Mouse (Mus musculus) forebrain, postnatal 0 days (tissue): ENCODE data around the gene Tmem132c. TPM values are rescaled to one million over a fixed set of nuclear protein-coding genes. Genes with fewer than 3 reads are reported as not detected.

Experiments
- ATAC-seq: fragments of 200-750 bp; cut with Nextera tagmentation; 2 replicates; pipeline ENCODE4 v1.8.0; 2017; ENCODE audit warnings: mild to moderate bottlenecking, moderate library complexity
- DNase-seq: peaks from one replicate; pipeline ENCODE4 v3.0.0-alpha.2; 2015
- H3K27ac ChIP-seq: fragments of 300-500 bp; sonication (generic); 2 replicates; pipeline ENCODE4 v1.5.1; 2014; ENCODE audit warnings: low read depth, mild to moderate bottlenecking, antibody characterized with exemption, low read length, moderate library complexity, mixed read lengths
- H3K27me3 ChIP-seq: fragments of 300-500 bp; sonication (generic); 2 replicates; pipeline ENCODE4 v1.6.1; 2014; ENCODE audit warnings: mild to moderate bottlenecking, low read length, mixed read lengths; ENCODE audit not compliant: insufficient read depth
- H3K36me3 ChIP-seq: fragments of 300-500 bp; sonication (generic); 2 replicates; pipeline ENCODE4 v1.6.1; 2014; ENCODE audit warnings: mild to moderate bottlenecking, moderate library complexity; ENCODE audit not compliant: insufficient read depth
- H3K4me1 ChIP-seq: fragments of 300-500 bp; sonication (generic); 2 replicates; pipeline ENCODE4 v1.6.1; 2014; ENCODE audit warnings: antibody characterized with exemption; ENCODE audit not compliant: insufficient read depth
- H3K4me2 ChIP-seq: fragments of 300-500 bp; sonication (generic); 2 replicates; pipeline ENCODE4 v1.6.1; 2014; ENCODE audit warnings: low read depth, mild to moderate bottlenecking, moderate library complexity
- H3K4me3 ChIP-seq: fragments of 300-500 bp; sonication (generic); 2 replicates; pipeline ENCODE4 v1.5.1; 2014; ENCODE audit warnings: low read depth, low read length, mixed read lengths
- H3K9ac ChIP-seq: fragments of 300-500 bp; sonication (generic); 2 replicates; pipeline ENCODE4 v1.6.1; 2014; ENCODE audit warnings: mild to moderate bottlenecking
- H3K9me3 ChIP-seq: fragments of 300-500 bp; sonication (generic); 2 replicates; pipeline ENCODE4 v1.6.1; 2016; ENCODE audit warnings: low read length
- CTCF ChIP-seq: sonication (generic); IDR thresholded peaks from 2 replicates; pipeline ENCODE4 v1.5.1; 2016; ENCODE audit warnings: antibody characterized with exemption, control low read depth, low read depth
- WGBS: fragments of 180-500 bp; shearing (Covaris S2); extraction: QIAGEN DNeasy Blood & Tissue Kit; methylation state at CpG from one replicate; pipeline ENCODE4 v1.1.7; 2014; 5-methylcytosine and 5-hydroxymethylcytosine counted together
- polyA plus RNA-seq: library from polyadenylated mRNA; unstranded; fragments of >200 nt; fragmentation: Nextera tagmentation; extraction: Ambion mirVana; gene quantifications from 2 replicates; pipeline ENCODE4 v1.2.1, GENCODE M21; 2015
- total RNA-seq: library from RNA; depleted of rRNA; stranded (reverse); fragments of >200 nt; gene quantifications from 2 replicates; pipeline ENCODE4 v1.2.3, GENCODE M21; 2014; rRNA removed

Gene Tmem132c
- total RNA-seq: 18.9 and 25.6 TPM in 2 replicates
- polyA plus RNA-seq: 5.2 and 7.5 TPM in 2 replicates

GRCm38 (mm10) chr5:127241136-127241924 lies at the start of gene Tmem132c:
Tmem132c (plus strand) TSS chr5:127241808.
- 4% methylated on average over 56 of the region's 58 CpGs for WGBS
- peaks cover 9% of the 10 kb centered on the region; the same call in 1 of the 2 replicates for H3K4me1 ChIP-seq
- H3K27ac ChIP-seq: no peak within 1 kb of the TSS
- H3K27me3 ChIP-seq: peaks cover 30% of the 10 kb centered on the region
- H3K4me2 ChIP-seq: peak within 1 kb of the TSS; percentile 76
- H3K36me3 ChIP-seq: no peaks in the 10 kb centered on the region
- peak within 1 kb of the TSS; percentile 51 for H3K4me3 ChIP-seq
- ATAC-seq: peak; percentile 88
- TF ChIP-seq CTCF: no peak
- H3K9me3 ChIP-seq: no peaks in the 10 kb centered on the region
- peak; percentile 45 for DNase-seq
- peak within 1 kb of the TSS; percentile 39 for H3K9ac ChIP-seq

- Histone ChIP-seq H3K4me2 (no peak overlapping the region), H3K9ac (no peak overlapping the region), H3K4me1 (no peaks in the 10 kb centered on the region), H3K9me3 (no peaks in the 10 kb centered on the region), H3K27me3 (no peaks in the 10 kb centered on the region), H3K27ac (no peak overlapping the region), H3K36me3 (no peaks in the 10 kb centered on the region), H3K4me3 (no peak overlapping the region)
- ATAC-seq (no peak), DNase-seq (peak; percentile 26)
- WGBS: 38% methylated on average over 5 of the region's 5 CpGs
- no peak for TF ChIP-seq CTCF
Observed at GRCm38 (mm10) chr5:127191881-127192280, 49.7 kb upstream of the Tmem132c start.

DNA sequence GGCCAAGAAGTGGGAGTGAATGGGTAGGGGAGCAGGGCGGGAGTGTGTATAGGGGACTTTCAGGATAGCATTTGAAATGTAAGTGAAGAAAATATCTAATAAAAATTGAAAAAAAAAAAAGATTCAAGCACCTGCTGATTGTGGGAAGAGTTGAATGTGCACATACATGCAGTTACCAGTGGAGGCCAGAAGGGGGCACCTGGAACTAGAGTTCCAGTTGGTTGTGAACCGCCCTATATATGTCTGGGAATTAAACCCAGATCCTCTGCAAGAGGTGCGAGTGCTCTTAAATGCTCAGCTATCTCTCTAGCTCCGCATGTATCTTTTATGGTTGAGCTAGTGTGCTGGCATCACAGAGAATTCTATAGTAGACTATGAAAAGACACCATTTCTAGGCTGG lies 42.8 kb upstream of the Tmem132c start:
- Histone ChIP-seq H3K9me3 (no peaks in the 10 kb centered on the region), H3K4me1 (no peaks in the 10 kb centered on the region), H3K27ac (no peak overlapping the region), H3K27me3 (no peaks in the 10 kb centered on the region), H3K9ac (no peak overlapping the region), H3K4me3 (no peak overlapping the region), H3K4me2 (no peak overlapping the region), H3K36me3 (no peaks in the 10 kb centered on the region)
- DNase-seq (no peak), ATAC-seq (no peak)
- 67% methylated on average over 4 of the region's 4 CpGs for WGBS
- TF ChIP-seq CTCF: peak; percentile 44; the same call in 1 of the 2 replicates

DNA sequence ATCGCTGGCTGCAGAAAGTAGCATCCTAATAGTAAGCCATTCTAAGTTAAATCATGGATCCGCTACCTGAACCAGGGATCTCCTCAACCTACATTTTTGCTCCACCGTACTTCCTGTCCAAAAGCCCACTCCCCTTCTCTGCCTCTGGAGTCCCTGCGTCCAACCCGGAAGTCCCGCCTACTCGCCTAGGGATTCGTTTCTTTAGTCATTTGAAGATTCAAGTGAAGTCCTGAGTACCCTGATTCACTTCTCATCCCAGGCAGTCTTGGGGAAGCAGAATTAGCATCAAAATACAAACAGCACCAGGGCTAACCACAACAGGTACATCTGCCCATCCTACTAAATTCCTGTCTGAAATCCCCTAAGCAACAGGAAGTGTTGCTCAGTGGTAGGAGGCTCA lies 36.7 kb upstream of the Tmem132c start:
- Histone ChIP-seq H3K27ac (no peak overlapping the region), H3K9me3 (no peaks in the 10 kb centered on the region), H3K27me3 (no peaks in the 10 kb centered on the region), H3K36me3 (no peaks in the 10 kb centered on the region), H3K9ac (no peak overlapping the region), H3K4me2 (no peak overlapping the region), H3K4me1 (no peaks in the 10 kb centered on the region), H3K4me3 (no peak overlapping the region)
- TF ChIP-seq CTCF: no peak
- 90% methylated on average over 8 of the region's 8 CpGs for WGBS
- ATAC-seq (no peak), DNase-seq (no peak)

DNA sequence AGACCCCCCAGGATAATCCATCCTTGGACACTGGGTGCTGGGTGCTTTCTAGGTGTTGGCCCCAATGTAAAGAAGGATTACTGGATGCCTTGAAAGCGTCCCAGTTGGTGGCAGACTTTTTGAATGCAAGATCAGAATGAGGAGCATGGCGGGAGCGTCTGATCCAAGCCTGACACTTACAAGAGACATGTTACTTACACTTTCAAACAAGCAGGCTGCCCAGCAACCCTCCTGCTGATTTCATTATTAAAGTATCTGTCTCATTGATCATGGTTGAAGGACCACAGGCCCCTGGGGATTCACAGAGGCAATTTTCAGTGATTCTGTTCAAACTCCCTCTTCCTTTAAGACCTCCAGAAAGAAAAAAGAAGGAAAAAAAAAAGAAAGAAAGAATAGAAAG lies 25.2 kb upstream of the Tmem132c start:
- DNase-seq: no peak

GRCm38 (mm10) chr5:127217725-127218124 lies 23.9 kb upstream of the Tmem132c start:
- Histone ChIP-seq H3K27ac (no peak overlapping the region), H3K9ac (no peak overlapping the region), H3K4me3 (no peak overlapping the region), H3K4me1 (no peaks in the 10 kb centered on the region), H3K27me3 (no peaks in the 10 kb centered on the region), H3K4me2 (no peak overlapping the region), H3K36me3 (no peaks in the 10 kb centered on the region), H3K9me3 (no peaks in the 10 kb centered on the region)
- ATAC-seq (no peak), DNase-seq (no peak)
- TF ChIP-seq CTCF: 0 out of 2 replicates have a peak, but pooled peaks have one; percentile 25
- 70% methylated on average over 6 of the region's 6 CpGs for WGBS

More for the DNA sequence above, 25.2 kb upstream of the Tmem132c start:
- WGBS: 30% methylated on average over 3 of the region's 3 CpGs
- Histone ChIP-seq H3K27ac (no peak overlapping the region), H3K27me3 (no peaks in the 10 kb centered on the region), H3K36me3 (no peaks in the 10 kb centered on the region), H3K9me3 (no peaks in the 10 kb centered on the region), H3K4me3 (no peak overlapping the region), H3K9ac (no peak overlapping the region), H3K4me2 (no peak overlapping the region), H3K4me1 (no peaks in the 10 kb centered on the region)
- TF ChIP-seq CTCF: no peak
- no peak for ATAC-seq

- WGBS: 3% methylated on average over 14 of the region's 14 CpGs
- Histone ChIP-seq H3K4me1 (no peaks in the 10 kb centered on the region), H3K9ac (no peak overlapping the region), H3K27me3 (no peaks in the 10 kb centered on the region), H3K4me3 (no peak overlapping the region), H3K4me2 (peak overlapping the region; percentile 9; the same call in 1 of the 2 replicates), H3K36me3 (no peaks in the 10 kb centered on the region), H3K9me3 (no peaks in the 10 kb centered on the region), H3K27ac (no peak overlapping the region)
- ATAC-seq (no peak), DNase-seq (no peak)
- TF ChIP-seq CTCF: no peak
Observed at GRCm38 (mm10) chr5:127227929-127228595, 13.5 kb upstream of the Tmem132c start.
